Mouse (Mus musculus): ENCODE results near the gene Mis12. TPM values are rescaled to one million over a fixed set of nuclear protein-coding genes. Genes with fewer than 3 reads are reported as not detected.
A peak's percentile ranks its signal among the peaks of the same experiment; 100 is the strongest.

Mis12 gene
- polyA plus RNA-seq, 1 experiment, result 11.5 TPM

DNA sequence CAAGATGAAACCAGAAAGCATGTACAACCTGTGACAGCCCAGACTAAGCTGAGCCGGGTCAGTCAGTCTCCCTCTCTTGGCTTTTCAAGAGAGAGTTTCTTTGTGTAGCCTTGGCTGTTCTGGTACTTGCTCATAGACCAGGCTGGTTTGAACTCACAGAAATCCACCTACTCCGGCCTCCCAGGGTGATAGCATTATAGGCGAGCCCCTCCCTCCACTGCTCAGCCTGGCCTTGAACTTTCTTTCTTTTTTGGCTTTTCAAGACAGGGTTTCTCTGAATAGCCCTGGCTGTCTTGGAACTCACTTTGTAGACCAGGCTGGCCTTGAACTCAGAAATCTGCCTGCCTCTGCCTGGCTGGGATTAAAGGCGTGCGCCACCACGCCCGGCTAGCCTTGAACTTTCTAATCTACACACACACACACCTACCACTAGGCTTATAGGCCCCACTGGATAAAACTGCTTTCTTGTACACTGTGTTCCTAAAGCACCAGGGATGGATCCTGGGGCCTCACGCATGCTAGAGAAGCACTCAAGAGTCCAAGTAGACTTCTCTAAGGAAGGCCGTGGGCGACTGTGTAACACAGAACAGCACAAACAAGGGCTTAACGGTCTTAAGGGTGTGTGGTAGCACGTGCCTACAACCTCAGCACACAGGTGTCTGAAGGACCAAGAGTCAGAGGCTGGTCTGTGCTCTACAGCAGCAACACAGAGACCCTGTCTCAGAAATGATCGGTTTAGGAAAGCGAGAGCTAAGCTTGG is 38.5 kb upstream of the Mis12 start:
- H3K27ac ChIP-seq (ENCODE audit: insufficient read depth, low read length), result no peak overlapping the region
- no peaks in the 10 kb centered on the region for H3K4me1 ChIP-seq (ENCODE audit: control insufficient read depth, insufficient read depth, low read length)
- TF ChIP-seq POLR2A (IDR thresholded peaks at IDR 0.05; ENCODE audit: extremely low read depth, insufficient read depth, low read length) (no peak), CTCF (IDR thresholded peaks at IDR 0.05; ENCODE audit: extremely low read depth, insufficient read depth, low read length) (no peak)
- no peak overlapping the region for H3K4me3 ChIP-seq (ENCODE audit: insufficient read depth, low read length)

DNA sequence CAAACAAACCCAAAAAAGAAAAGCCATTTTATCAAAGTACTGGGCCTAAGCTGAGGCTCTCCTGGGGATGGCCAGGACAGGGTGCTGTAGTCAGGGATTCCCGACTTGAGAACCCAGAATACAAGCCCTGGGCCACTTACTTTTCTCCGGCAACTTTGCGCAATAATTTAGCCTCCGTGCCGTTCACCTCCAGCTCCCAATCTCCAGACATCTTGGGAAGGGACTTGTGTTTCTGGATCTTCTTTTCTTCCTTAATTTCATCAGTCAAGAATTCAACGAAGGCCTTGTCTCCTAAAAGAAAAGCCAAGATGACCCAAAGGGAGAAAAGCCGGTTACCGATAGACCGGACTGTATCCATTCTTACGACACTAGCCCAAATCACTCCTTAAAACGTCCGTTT is 37.4 kb upstream of the Mis12 start:
- Histone ChIP-seq H3K4me1 (ENCODE audit: control insufficient read depth, insufficient read depth, low read length) (no peaks in the 10 kb centered on the region), H3K27ac (ENCODE audit: insufficient read depth, low read length) (no peak overlapping the region), H3K4me3 (ENCODE audit: insufficient read depth, low read length) (peak overlapping the region; percentile 83)
- no peak for TF ChIP-seq POLR2A (IDR thresholded peaks at IDR 0.05; ENCODE audit: extremely low read depth, insufficient read depth, low read length)
- TF ChIP-seq CTCF (IDR thresholded peaks at IDR 0.05; ENCODE audit: extremely low read depth, insufficient read depth, low read length), result no peak

GRCm38 (mm10) chr11:70982557-70983228 is 36.7 kb upstream of the Mis12 start, which contains the start of gene C1qbp:
Gene C1qbp (minus strand): TSS chr11:70983026.
- Histone ChIP-seq H3K4me3 (ENCODE audit: insufficient read depth, low read length) (peak within 1 kb of the TSS; percentile 83), H3K4me1 (ENCODE audit: control insufficient read depth, insufficient read depth, low read length) (no peaks in the 10 kb centered on the region), H3K27ac (ENCODE audit: insufficient read depth, low read length) (0 out of 2 replicates have a peak within 1 kb of the TSS, but pooled peaks have one; percentile 18)
- TF ChIP-seq POLR2A (IDR thresholded peaks at IDR 0.05; ENCODE audit: extremely low read depth, insufficient read depth, low read length), result no peak
- TF ChIP-seq CTCF (IDR thresholded peaks at IDR 0.05; ENCODE audit: extremely low read depth, insufficient read depth, low read length), result peak; percentile 68

DNA sequence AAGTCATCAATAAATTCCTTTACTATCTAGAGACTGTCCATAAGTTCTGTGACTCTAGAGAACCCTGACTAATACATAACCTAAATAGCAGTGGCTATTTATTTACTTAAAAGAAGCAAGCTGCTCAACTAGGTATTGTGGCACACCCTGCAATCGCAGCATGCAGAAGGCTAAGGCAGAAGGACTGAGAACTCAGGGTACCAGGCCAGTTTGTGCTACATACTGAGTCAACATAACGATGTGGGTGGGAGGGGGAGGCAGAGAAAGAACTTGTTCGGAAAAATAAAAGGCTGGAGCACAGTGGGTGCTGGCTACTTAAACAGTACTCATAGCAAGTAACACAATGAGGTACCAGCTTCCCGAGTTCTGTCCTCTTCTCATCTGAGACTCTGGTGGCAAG is 18.2 kb upstream of the Mis12 start:
- Histone ChIP-seq H3K4me1 (ENCODE audit: control insufficient read depth, insufficient read depth, low read length) (peaks cover 5% of the 10 kb centered on the region; the same call in 1 of the 2 replicates), H3K27ac (ENCODE audit: insufficient read depth, low read length) (no peak overlapping the region), H3K4me3 (ENCODE audit: insufficient read depth, low read length) (no peak overlapping the region)
- TF ChIP-seq POLR2A (IDR thresholded peaks at IDR 0.05; ENCODE audit: extremely low read depth, insufficient read depth, low read length) (no peak), CTCF (IDR thresholded peaks at IDR 0.05; ENCODE audit: extremely low read depth, insufficient read depth, low read length) (no peak)

GRCm38 (mm10) chr11:71003611-71004315 is 15.6 kb upstream of the Mis12 start:
- TF ChIP-seq POLR2A (IDR thresholded peaks at IDR 0.05; ENCODE audit: extremely low read depth, insufficient read depth, low read length) (no peak), CTCF (IDR thresholded peaks at IDR 0.05; ENCODE audit: extremely low read depth, insufficient read depth, low read length) (no peak)
- H3K27ac ChIP-seq (ENCODE audit: insufficient read depth, low read length), result no peak overlapping the region

GRCm38 (mm10) chr11:71004316-71004773 is 15.1 kb upstream of the Mis12 start, which contains the start of gene Dhx33:
Gene Dhx33 (minus strand): TSS chr11:71004437.
- Histone ChIP-seq H3K4me1 (ENCODE audit: control insufficient read depth, insufficient read depth, low read length) (peaks cover 5% of the 10 kb centered on the region; the same call in 1 of the 2 replicates), H3K4me3 (ENCODE audit: insufficient read depth, low read length) (peak within 1 kb of the TSS; percentile 92), H3K27ac (ENCODE audit: insufficient read depth, low read length) (no peak within 1 kb of the TSS)
- TF ChIP-seq CTCF (IDR thresholded peaks at IDR 0.05; ENCODE audit: extremely low read depth, insufficient read depth, low read length) (no peak), POLR2A (IDR thresholded peaks at IDR 0.05; ENCODE audit: extremely low read depth, insufficient read depth, low read length) (no peak; the same call in 1 of the 2 replicates)

More at GRCm38 (mm10) chr11:71003611-71004315, 15.6 kb upstream of the Mis12 start:
- H3K4me1 ChIP-seq (ENCODE audit: control insufficient read depth, insufficient read depth, low read length), result peaks cover 5% of the 10 kb centered on the region; the same call in 1 of the 2 replicates
- H3K4me3 ChIP-seq (ENCODE audit: insufficient read depth, low read length), result peak overlapping the region; percentile 92

DNA sequence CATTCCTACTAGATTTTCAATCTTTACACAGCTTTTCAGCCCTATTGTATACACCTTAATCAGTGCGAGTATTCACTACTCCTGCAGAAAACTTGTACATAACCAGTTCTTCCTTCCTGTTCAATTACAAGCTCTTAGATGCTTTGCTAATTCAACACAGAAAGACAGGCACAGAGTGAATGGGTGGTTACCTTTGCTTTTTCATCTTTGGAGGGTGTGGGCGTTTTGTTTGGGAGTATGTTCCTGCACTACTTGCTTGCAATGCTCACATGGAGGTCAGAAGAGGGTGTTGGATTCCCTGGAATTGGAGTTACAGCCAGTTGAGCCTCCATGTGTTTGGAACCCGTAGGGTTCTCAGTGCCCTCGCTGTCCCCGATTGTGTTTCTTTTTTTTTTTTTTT is 14.4 kb upstream of the Mis12 start:
- TF ChIP-seq POLR2A (IDR thresholded peaks at IDR 0.05; ENCODE audit: extremely low read depth, insufficient read depth, low read length), result no peak
- TF ChIP-seq CTCF (IDR thresholded peaks at IDR 0.05; ENCODE audit: extremely low read depth, insufficient read depth, low read length), result no peak
- Histone ChIP-seq H3K4me1 (ENCODE audit: control insufficient read depth, insufficient read depth, low read length) (peaks cover 5% of the 10 kb centered on the region; the same call in 1 of the 2 replicates), H3K4me3 (ENCODE audit: insufficient read depth, low read length) (no peak overlapping the region), H3K27ac (ENCODE audit: insufficient read depth, low read length) (no peak overlapping the region)

DNA sequence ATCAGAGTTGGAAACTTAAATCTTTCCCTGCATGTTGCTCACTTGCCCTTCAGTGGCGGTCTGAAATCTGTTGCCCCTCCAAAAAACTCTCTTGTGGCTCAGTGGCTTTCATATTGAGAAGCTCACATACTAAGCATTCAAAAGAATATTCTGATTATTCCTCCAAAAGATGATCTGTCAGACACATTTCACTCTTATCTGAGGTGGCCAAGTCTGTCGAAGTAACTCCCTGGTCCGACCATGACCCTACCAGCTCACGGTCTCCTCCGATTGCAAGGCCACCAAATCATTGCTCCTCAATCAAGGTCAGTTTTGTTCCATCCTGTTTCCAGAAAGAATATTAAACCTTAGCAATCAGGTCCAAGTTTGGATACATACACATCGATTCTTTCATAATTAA is 12.4 kb upstream of the Mis12 start:
- Histone ChIP-seq H3K27ac (ENCODE audit: insufficient read depth, low read length) (no peak overlapping the region), H3K4me1 (ENCODE audit: control insufficient read depth, insufficient read depth, low read length) (peaks cover 5% of the 10 kb centered on the region; the same call in 1 of the 2 replicates), H3K4me3 (ENCODE audit: insufficient read depth, low read length) (no peak overlapping the region)
- TF ChIP-seq CTCF (IDR thresholded peaks at IDR 0.05; ENCODE audit: extremely low read depth, insufficient read depth, low read length), result no peak
- no peak for TF ChIP-seq POLR2A (IDR thresholded peaks at IDR 0.05; ENCODE audit: extremely low read depth, insufficient read depth, low read length)

DNA sequence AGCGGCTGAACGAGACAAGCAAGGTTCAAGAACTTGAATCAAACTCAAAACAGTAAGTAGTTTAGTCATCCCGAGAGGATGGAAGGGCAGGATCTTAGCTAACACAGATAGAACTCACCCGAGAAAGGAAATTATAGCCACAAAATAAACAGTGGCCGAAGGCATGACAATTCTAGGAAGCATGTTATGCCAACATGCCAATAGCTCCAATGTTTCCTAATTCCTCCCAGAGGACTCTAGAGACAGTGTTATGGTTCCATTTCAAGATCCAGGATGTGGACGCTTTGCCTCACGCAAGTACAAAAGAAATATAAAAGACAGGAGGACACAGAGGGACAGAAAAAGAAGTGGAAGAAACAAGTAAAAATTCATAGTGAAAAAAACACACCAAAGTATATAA is 11.6 kb upstream of the Mis12 start:
- TF ChIP-seq POLR2A (IDR thresholded peaks at IDR 0.05; ENCODE audit: extremely low read depth, insufficient read depth, low read length), result no peak
- no peak for TF ChIP-seq CTCF (IDR thresholded peaks at IDR 0.05; ENCODE audit: extremely low read depth, insufficient read depth, low read length)
- H3K4me3 ChIP-seq (ENCODE audit: insufficient read depth, low read length), result no peak overlapping the region

More for the DNA sequence above, 11.6 kb upstream of the Mis12 start:
- peaks cover 4% of the 10 kb centered on the region; the same call in 1 of the 2 replicates for H3K4me1 ChIP-seq (ENCODE audit: control insufficient read depth, insufficient read depth, low read length)
- H3K27ac ChIP-seq (ENCODE audit: insufficient read depth, low read length), result no peak overlapping the region
